Comparison of ENCODE assay signal across 9 mouse cellular contexts in genomic region chr6:5443104-5443863, GRCm38 (mm10). TPM values are rescaled to one million over a fixed set of nuclear protein-coding genes. Genes with fewer than 3 reads are reported as not detected.
DNase-seq lines count a peak whose midpoint lies in the region; ATAC-seq lines count a peak whose summit lies in the region.
"Had no signal": no experiment of that assay in that cellular context is flagged by ENCODE, and none has a peak within 500 bp of the region (broad histone marks: within the 10 kb centered on the region; RNA-seq: fewer than 3 reads in every experiment).

No protein-coding gene starts in this region.

- no peak overlapping the region for H3K27ac ChIP-seq in limb, embryonic 12.5 days
- H3K27ac ChIP-seq in limb, embryonic 10.5 days = no peak overlapping the region
- H3K27ac ChIP-seq in embryonic facial prominence, embryonic 11.5 days (replicated peaks; ENCODE audit: low read depth, low read length) = no peak overlapping the region
- peak overlapping the region; percentile 81 for H3K27ac ChIP-seq in heart, embryonic 16.5 days (ENCODE audit: low read length)

- H3K36me3 ChIP-seq in limb, embryonic 12.5 days = no peaks in the 10 kb centered on the region
- H3K36me3 ChIP-seq in limb, embryonic 10.5 days = no peaks in the 10 kb centered on the region
- no peaks in the 10 kb centered on the region for H3K36me3 ChIP-seq in embryonic facial prominence, embryonic 11.5 days (replicated peaks; ENCODE audit: control insufficient read depth, insufficient read depth, low read depth, low read length)
- H3K36me3 ChIP-seq in heart, embryonic 16.5 days (ENCODE audit: control insufficient read depth, insufficient read depth) = no peaks in the 10 kb centered on the region

- peaks cover 17% of the 10 kb centered on the region for H3K4me1 ChIP-seq in limb, embryonic 12.5 days (replicated peaks)
- H3K4me1 ChIP-seq in limb, embryonic 10.5 days = peaks cover 14% of the 10 kb centered on the region
- H3K4me1 ChIP-seq in embryonic facial prominence, embryonic 11.5 days (ENCODE audit: control insufficient read depth, insufficient read depth, low read length) = no peaks in the 10 kb centered on the region
- peaks cover 13% of the 10 kb centered on the region for H3K4me1 ChIP-seq in heart, embryonic 16.5 days (ENCODE audit: control insufficient read depth, insufficient read depth, low read length)

- no peaks in the 10 kb centered on the region for H3K9me3 ChIP-seq in limb, embryonic 12.5 days
- no peaks in the 10 kb centered on the region for H3K9me3 ChIP-seq in limb, embryonic 10.5 days (replicated peaks)
- H3K9me3 ChIP-seq in embryonic facial prominence, embryonic 11.5 days (replicated peaks; ENCODE audit: control insufficient read depth, low read length) = no peaks in the 10 kb centered on the region
- H3K9me3 ChIP-seq in heart, embryonic 16.5 days (replicated peaks; ENCODE audit: control insufficient read depth, low read length) = no peaks in the 10 kb centered on the region
- H3K9me3 ChIP-seq: megakaryocyte, embryonic 14.5 days had no signal

- H3K4me3 ChIP-seq in limb, embryonic 12.5 days (replicated peaks) = no peak overlapping the region
- H3K4me3 ChIP-seq in limb, embryonic 10.5 days = no peak overlapping the region
- H3K4me3 ChIP-seq in embryonic facial prominence, embryonic 11.5 days (ENCODE audit: low read depth, low read length) = no peak overlapping the region
- H3K4me3 ChIP-seq in heart, embryonic 16.5 days (ENCODE audit: low read length) = peak overlapping the region; percentile 20

- DNase-seq in limb, embryonic 10.5 days (ENCODE audit: low spot score) = no peak
- DNase-seq in embryonic facial prominence, embryonic 11.5 days (ENCODE audit: low spot score) = no peak
- peak; percentile 40 for DNase-seq in layer of hippocampus, adult 9-11 months
- peak; percentile 71 for DNase-seq in lung, postnatal 10 days
- DNase-seq in c-Kit-positive CD71-positive TER-119-positive erythroid progenitor cells, embryonic 14.5 days (ENCODE audit: low spot score) = no peak

- WGBS in limb, embryonic 12.5 days = 26% methylated on average over 13 of the region's 13 CpGs
- 28% methylated on average over 13 of the region's 13 CpGs for WGBS in limb, embryonic 10.5 days
- WGBS in embryonic facial prominence, embryonic 11.5 days = 32% methylated on average over 13 of the region's 13 CpGs
- 19% methylated on average over 13 of the region's 13 CpGs for WGBS in heart, embryonic 16.5 days

- no peaks in the 10 kb centered on the region for H3K27me3 ChIP-seq in limb, embryonic 12.5 days
- H3K27me3 ChIP-seq in limb, embryonic 10.5 days (ENCODE audit: low read depth, poor library complexity, severe bottlenecking) = no peaks in the 10 kb centered on the region
- no peaks in the 10 kb centered on the region for H3K27me3 ChIP-seq in embryonic facial prominence, embryonic 11.5 days (ENCODE audit: control insufficient read depth, insufficient read depth, low read length)
- no peaks in the 10 kb centered on the region for H3K27me3 ChIP-seq in heart, embryonic 16.5 days (ENCODE audit: control insufficient read depth, insufficient read depth, low read length)

- ATAC-seq in limb, embryonic 12.5 days (ENCODE audit: insufficient number of reproducible peaks, insufficient read depth, low FRiP score, low TSS enrichment, low read depth) = no peak
- 0 out of 2 replicates have a peak, but pooled peaks have one; percentile 44 for ATAC-seq in embryonic facial prominence, embryonic 11.5 days (replicated peaks; ENCODE audit: insufficient number of reproducible peaks, low FRiP score, low TSS enrichment, low read depth)
- peak; percentile 85 for ATAC-seq in heart, embryonic 16.5 days (replicated peaks; ENCODE audit: extremely low read depth, insufficient read depth, low FRiP score)
- ATAC-seq in granulocyte monocyte progenitor cell, adult 5-6 weeks (replicated peaks; ENCODE audit: poor library complexity, severe bottlenecking) = no peak

- H3K9ac ChIP-seq in limb, embryonic 12.5 days (replicated peaks) = no peak overlapping the region
- H3K9ac ChIP-seq in embryonic facial prominence, embryonic 11.5 days (replicated peaks; ENCODE audit: low read length) = no peak overlapping the region
- peak overlapping the region; percentile 23; the same call in 1 of the 2 replicates for H3K9ac ChIP-seq in heart, embryonic 16.5 days (ENCODE audit: low read length)

- peak overlapping the region; percentile 40 for H3K4me2 ChIP-seq in limb, embryonic 12.5 days
- H3K4me2 ChIP-seq in embryonic facial prominence, embryonic 11.5 days (ENCODE audit: low read depth, low read length) = no peak overlapping the region
- H3K4me2 ChIP-seq in heart, embryonic 16.5 days (ENCODE audit: low read depth, low read length) = peak overlapping the region; percentile 60

RNA-seq across cellular contexts. Expression of gene Pdk4, which starts 52.8 kb away (rescaled TPM):
- polyA plus RNA-seq in limb, embryonic 12.5 days (2016; fragmentation: Nextera tagmentation; extraction: Ambion mirVana) = 1.4 and 1.6 TPM in 2 replicates
- 0.62 and 1.0 TPM in 2 replicates for polyA plus RNA-seq in limb, embryonic 10.5 days (2016; fragmentation: Nextera tagmentation; extraction: Ambion mirVana)
- polyA plus RNA-seq in embryonic facial prominence, embryonic 11.5 days (2014; fragmentation: Nextera tagmentation; extraction: Ambion mirVana) = 1.00 and 1.1 TPM in 2 replicates
- 29.5 and 35.1 TPM in 2 replicates for polyA plus RNA-seq in heart, embryonic 16.5 days (2015; fragmentation: Nextera tagmentation; extraction: Ambion mirVana)
- total RNA-seq in granulocyte monocyte progenitor cell, adult 5-6 weeks (2014; fragmentation: Nextera tagmentation) = not detected in 2 replicates
- not detected in 2 replicates for total RNA-seq in granulocyte monocyte progenitor cell, adult 5-6 weeks (2017)

Comparison
In these comparisons a context has a peak if more than half of its experiments do, and no peak if none do; other contexts are left out.
1. ATAC-seq: peak in embryonic facial prominence, embryonic 11.5 days (single experiment) and heart, embryonic 16.5 days (single experiment); none in limb, embryonic 12.5 days (single experiment) and granulocyte monocyte progenitor cell, adult 5-6 weeks (single experiment).
2. DNase-seq: peak in layer of hippocampus, adult 9-11 months (single experiment) and lung, postnatal 10 days (single experiment); none in limb, embryonic 10.5 days (single experiment), embryonic facial prominence, embryonic 11.5 days (single experiment) and c-Kit-positive CD71-positive TER-119-positive erythroid progenitor cells, embryonic 14.5 days (single experiment).
3. RNA of gene Pdk4, which starts 52.8 kb away (polyA plus RNA-seq): 29.5 to 35.1 TPM in heart, embryonic 16.5 days; 1.4 to 1.6 TPM in limb, embryonic 12.5 days, 0.62 to 1.0 TPM in limb, embryonic 10.5 days and 1.00 to 1.1 TPM in embryonic facial prominence, embryonic 11.5 days; every median in the first group is over 10 times any median in the second.